Mouse (Mus musculus): ENCODE results near the gene Dlk2. TPM values are rescaled to one million over a fixed set of nuclear protein-coding genes. Genes with fewer than 3 reads are reported as not detected.

Gene Dlk2
- polyA plus RNA-seq, 1 experiment from 2014 or later: 2.0 TPM

DNA sequence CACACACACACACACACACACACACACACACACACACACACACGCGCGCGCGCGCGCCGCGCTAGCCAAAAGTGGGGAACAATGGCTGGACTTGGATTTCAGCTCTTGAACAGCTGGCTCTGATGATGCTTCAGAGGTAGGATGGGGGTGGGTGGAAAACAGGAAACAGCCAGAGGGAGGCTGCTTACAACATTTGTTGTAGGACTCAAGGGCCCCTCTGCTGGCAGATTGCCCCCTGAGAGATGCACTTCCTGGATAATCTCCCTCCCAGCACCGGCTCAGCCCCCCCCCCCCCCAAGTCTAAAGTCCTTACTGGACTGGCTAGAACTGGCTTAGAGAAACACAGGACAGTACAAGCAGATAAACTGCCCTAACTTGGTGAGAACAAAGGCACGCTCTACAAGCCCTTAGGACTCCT, 9.5 kb upstream of the Dlk2 start:
- no peak overlapping the region for H3K4me3 ChIP-seq (ENCODE audit: low read depth, low read length)
- WGBS: 55% methylated on average over 11 of the region's 11 CpGs
- H3K9ac ChIP-seq (replicated peaks; ENCODE audit: low read length): no peak overlapping the region
- 0 out of 2 replicates have a peak overlapping the region, but pooled peaks have one; percentile 44 for H3K27ac ChIP-seq (replicated peaks; ENCODE audit: low read depth, low read length)
- H3K27me3 ChIP-seq (ENCODE audit: control insufficient read depth, insufficient read depth, low read length): no peaks in the 10 kb centered on the region
- H3K9me3 ChIP-seq (replicated peaks; ENCODE audit: control insufficient read depth, low read length): no peaks in the 10 kb centered on the region
- H3K4me2 ChIP-seq (ENCODE audit: low read depth, low read length): no peak overlapping the region
- peak; percentile 81 for DNase-seq (ENCODE audit: low spot score)
- no peaks in the 10 kb centered on the region for H3K36me3 ChIP-seq (replicated peaks; ENCODE audit: control insufficient read depth, insufficient read depth, low read depth, low read length)
- no peaks in the 10 kb centered on the region; the same call in 1 of the 2 replicates for H3K4me1 ChIP-seq (ENCODE audit: control insufficient read depth, insufficient read depth, low read length)
- 0 out of 2 replicates have a peak, but pooled peaks have one; percentile 10 for ATAC-seq (replicated peaks; ENCODE audit: insufficient number of reproducible peaks, low FRiP score, low TSS enrichment, low read depth)

DNA sequence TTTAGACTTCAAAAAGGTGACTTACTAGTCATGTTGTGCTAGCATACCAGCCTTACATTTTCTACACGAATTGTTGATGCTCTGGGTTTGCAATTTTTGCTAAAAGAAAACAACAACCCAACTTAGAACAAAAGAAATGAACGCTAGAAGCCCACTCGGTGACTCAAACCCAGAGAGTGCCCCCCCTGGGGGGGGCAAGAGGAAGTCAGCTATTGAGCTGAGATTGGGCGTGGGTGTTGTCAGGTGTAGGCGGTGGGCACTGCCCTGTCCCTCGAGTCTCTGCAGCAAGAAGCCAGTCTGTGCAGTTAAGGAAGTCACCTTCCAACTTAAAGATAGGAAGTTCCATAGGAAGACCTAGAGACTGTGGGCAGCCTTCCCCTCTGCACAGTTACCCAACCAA, 620 bp upstream of the Dlk2 start:
- Histone ChIP-seq H3K27me3 (ENCODE audit: control insufficient read depth, insufficient read depth, low read length) (peaks cover 33% of the 10 kb centered on the region), H3K4me2 (ENCODE audit: low read depth, low read length) (no peak overlapping the region), H3K36me3 (replicated peaks; ENCODE audit: control insufficient read depth, insufficient read depth, low read depth, low read length) (no peaks in the 10 kb centered on the region), H3K27ac (replicated peaks; ENCODE audit: low read depth, low read length) (no peak overlapping the region), H3K4me3 (ENCODE audit: low read depth, low read length) (no peak overlapping the region), H3K9ac (replicated peaks; ENCODE audit: low read length) (no peak overlapping the region), H3K9me3 (replicated peaks; ENCODE audit: control insufficient read depth, low read length) (no peaks in the 10 kb centered on the region), H3K4me1 (ENCODE audit: control insufficient read depth, insufficient read depth, low read length) (peaks cover 9% of the 10 kb centered on the region; the same call in 1 of the 2 replicates)
- ATAC-seq (replicated peaks; ENCODE audit: insufficient number of reproducible peaks, low FRiP score, low TSS enrichment, low read depth) (no peak), DNase-seq (ENCODE audit: low spot score) (no peak)
- WGBS: 42% methylated on average over 6 of the region's 6 CpGs

DNA sequence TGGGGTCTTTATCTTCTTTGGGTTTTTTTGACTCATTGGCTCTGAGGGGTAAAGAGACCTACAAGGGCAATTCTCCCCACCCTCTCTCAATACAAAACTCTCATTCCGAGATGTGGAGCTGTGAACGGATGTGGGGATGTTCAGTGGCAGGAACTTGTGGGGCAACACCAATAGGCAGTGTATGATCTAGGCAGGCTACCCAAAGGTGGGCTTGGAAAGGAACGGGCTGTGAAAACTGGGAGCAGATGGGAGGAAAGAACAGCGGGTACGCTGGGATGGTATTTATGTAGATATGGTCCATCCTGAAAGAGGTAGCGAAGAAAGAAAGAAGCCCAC, 225 bp upstream of the Dlk2 start:
- DNase-seq (ENCODE audit: low spot score) (no peak), ATAC-seq (replicated peaks; ENCODE audit: insufficient number of reproducible peaks, low FRiP score, low TSS enrichment, low read depth) (no peak)
- H3K4me3 ChIP-seq (ENCODE audit: low read depth, low read length): peak overlapping the region; percentile 67
- H3K27ac ChIP-seq (replicated peaks; ENCODE audit: low read depth, low read length): no peak overlapping the region
- no peaks in the 10 kb centered on the region for H3K36me3 ChIP-seq (replicated peaks; ENCODE audit: control insufficient read depth, insufficient read depth, low read depth, low read length)
- H3K9ac ChIP-seq (replicated peaks; ENCODE audit: low read length): no peak overlapping the region; the same call in 1 of the 2 replicates
- peaks cover 9% of the 10 kb centered on the region; the same call in 1 of the 2 replicates for H3K4me1 ChIP-seq (ENCODE audit: control insufficient read depth, insufficient read depth, low read length)
- H3K9me3 ChIP-seq (replicated peaks; ENCODE audit: control insufficient read depth, low read length): no peaks in the 10 kb centered on the region
- peaks cover 33% of the 10 kb centered on the region for H3K27me3 ChIP-seq (ENCODE audit: control insufficient read depth, insufficient read depth, low read length)
- H3K4me2 ChIP-seq (ENCODE audit: low read depth, low read length): peak overlapping the region; percentile 100
- WGBS: 14% methylated on average over 6 of the region's 6 CpGs

DNA sequence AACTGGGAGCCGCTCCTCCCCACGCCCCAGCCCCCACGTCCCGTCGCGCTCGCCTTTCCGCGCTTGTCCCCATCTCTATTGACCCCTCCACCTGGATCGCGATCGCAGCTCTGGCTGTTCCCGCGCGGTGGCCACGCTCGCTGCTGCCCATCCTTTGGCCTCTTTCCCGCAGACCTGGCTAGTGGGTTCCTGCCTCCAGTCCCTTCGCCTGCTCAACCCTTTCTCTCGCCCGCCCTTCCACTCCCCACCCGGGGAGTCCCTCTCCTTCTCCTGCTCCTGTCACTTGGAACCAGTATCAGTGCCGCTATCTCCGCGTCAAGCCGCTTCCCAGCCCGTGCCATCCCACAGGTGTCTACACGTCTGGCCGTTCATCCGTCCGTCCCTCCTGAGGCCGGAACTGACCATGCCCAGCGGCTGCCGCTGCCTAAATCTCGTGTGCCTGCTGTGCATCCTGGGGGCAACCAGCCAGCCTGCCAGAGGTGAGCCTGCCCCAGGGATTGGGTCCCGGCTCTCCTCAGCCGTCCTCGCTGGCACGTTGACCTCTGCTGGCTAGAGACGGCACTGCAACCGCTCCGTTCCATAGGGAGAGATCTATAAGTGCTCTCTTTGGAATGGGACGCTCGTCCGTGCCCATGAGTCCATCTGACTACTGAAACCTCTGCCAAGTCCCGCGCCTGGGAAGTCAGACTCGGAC, 1.1 kb downstream of the Dlk2 start:
- peak overlapping the region; percentile 67 for H3K4me3 ChIP-seq (ENCODE audit: low read depth, low read length)
- DNase-seq (ENCODE audit: low spot score) (peak; percentile 92), ATAC-seq (replicated peaks; ENCODE audit: insufficient number of reproducible peaks, low FRiP score, low TSS enrichment, low read depth) (peak; percentile 77)
- no peaks in the 10 kb centered on the region for H3K9me3 ChIP-seq (replicated peaks; ENCODE audit: control insufficient read depth, low read length)
- peaks cover 33% of the 10 kb centered on the region for H3K27me3 ChIP-seq (ENCODE audit: control insufficient read depth, insufficient read depth, low read length)
- H3K4me1 ChIP-seq (ENCODE audit: control insufficient read depth, insufficient read depth, low read length): peaks cover 9% of the 10 kb centered on the region; the same call in 1 of the 2 replicates
- WGBS: under 1% methylated on average over 48 of the region's 48 CpGs
- no peaks in the 10 kb centered on the region for H3K36me3 ChIP-seq (replicated peaks; ENCODE audit: control insufficient read depth, insufficient read depth, low read depth, low read length)
- peak overlapping the region; percentile 100 for H3K4me2 ChIP-seq (ENCODE audit: low read depth, low read length)
- peak overlapping the region; percentile 22; the same call in 1 of the 2 replicates for H3K9ac ChIP-seq (replicated peaks; ENCODE audit: low read length)
- no peak overlapping the region for H3K27ac ChIP-seq (replicated peaks; ENCODE audit: low read depth, low read length)

DNA sequence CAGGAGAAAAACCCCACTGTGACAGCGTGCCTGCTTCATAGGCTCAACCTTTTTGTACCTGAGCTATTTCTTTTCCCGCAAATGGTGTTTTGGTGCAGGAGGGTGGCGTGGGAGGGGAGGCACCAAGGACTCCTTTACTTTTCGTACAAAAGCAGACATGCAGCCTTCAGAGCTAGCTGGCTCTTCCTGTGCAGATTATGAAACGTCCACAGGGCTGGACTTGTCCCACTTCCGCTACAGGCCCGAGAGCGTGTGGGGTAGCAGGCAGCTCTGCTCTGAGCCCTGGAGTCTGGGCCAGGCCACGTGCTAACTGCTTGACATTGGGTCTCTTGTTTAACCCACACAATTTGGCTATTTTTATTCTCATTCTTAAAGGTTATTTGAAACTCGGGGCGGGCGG, 4.7 kb downstream of the Dlk2 start:
- Histone ChIP-seq H3K4me3 (ENCODE audit: low read depth, low read length) (no peak overlapping the region), H3K4me2 (ENCODE audit: low read depth, low read length) (no peak overlapping the region), H3K27ac (replicated peaks; ENCODE audit: low read depth, low read length) (no peak overlapping the region), H3K36me3 (replicated peaks; ENCODE audit: control insufficient read depth, insufficient read depth, low read depth, low read length) (no peaks in the 10 kb centered on the region), H3K4me1 (ENCODE audit: control insufficient read depth, insufficient read depth, low read length) (peaks cover 9% of the 10 kb centered on the region; the same call in 1 of the 2 replicates), H3K9me3 (replicated peaks; ENCODE audit: control insufficient read depth, low read length) (no peaks in the 10 kb centered on the region), H3K27me3 (ENCODE audit: control insufficient read depth, insufficient read depth, low read length) (peaks cover 20% of the 10 kb centered on the region), H3K9ac (replicated peaks; ENCODE audit: low read length) (no peak overlapping the region)
- WGBS: 74% methylated on average over 12 of the region's 12 CpGs
- ATAC-seq (replicated peaks; ENCODE audit: insufficient number of reproducible peaks, low FRiP score, low TSS enrichment, low read depth) (no peak), DNase-seq (ENCODE audit: low spot score) (no peak)

DNA sequence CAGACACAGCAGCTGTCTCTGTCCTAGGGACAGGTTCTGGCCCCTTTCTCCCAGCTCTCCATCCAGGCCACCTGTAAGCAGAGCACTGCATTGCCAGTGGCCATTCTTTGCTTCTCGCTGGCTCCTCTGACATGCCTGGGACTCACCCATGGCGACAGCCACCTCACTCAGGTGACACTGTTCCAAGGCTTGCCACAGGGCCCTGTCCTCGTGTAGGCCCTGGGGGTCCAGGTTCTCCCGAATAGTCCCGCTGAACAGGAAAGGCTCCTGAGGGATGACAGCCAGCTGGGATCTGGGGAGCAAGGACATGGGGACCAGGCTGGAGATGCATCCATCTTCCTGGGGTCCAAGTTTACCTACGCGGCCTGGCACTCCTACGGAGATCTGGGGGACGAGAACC, 7.0 kb downstream of the Dlk2 start:
- Histone ChIP-seq H3K9ac (replicated peaks; ENCODE audit: low read length) (no peak overlapping the region), H3K36me3 (replicated peaks; ENCODE audit: control insufficient read depth, insufficient read depth, low read depth, low read length) (no peaks in the 10 kb centered on the region), H3K27me3 (ENCODE audit: control insufficient read depth, insufficient read depth, low read length) (peaks cover 4% of the 10 kb centered on the region), H3K4me3 (ENCODE audit: low read depth, low read length) (no peak overlapping the region), H3K9me3 (replicated peaks; ENCODE audit: control insufficient read depth, low read length) (no peaks in the 10 kb centered on the region), H3K4me2 (ENCODE audit: low read depth, low read length) (no peak overlapping the region), H3K4me1 (ENCODE audit: control insufficient read depth, insufficient read depth, low read length) (no peaks in the 10 kb centered on the region), H3K27ac (replicated peaks; ENCODE audit: low read depth, low read length) (no peak overlapping the region)
- WGBS: 90% methylated on average over 9 of the region's 9 CpGs
- no peak for ATAC-seq (replicated peaks; ENCODE audit: insufficient number of reproducible peaks, low FRiP score, low TSS enrichment, low read depth)
- DNase-seq (ENCODE audit: low spot score): no peak

DNA sequence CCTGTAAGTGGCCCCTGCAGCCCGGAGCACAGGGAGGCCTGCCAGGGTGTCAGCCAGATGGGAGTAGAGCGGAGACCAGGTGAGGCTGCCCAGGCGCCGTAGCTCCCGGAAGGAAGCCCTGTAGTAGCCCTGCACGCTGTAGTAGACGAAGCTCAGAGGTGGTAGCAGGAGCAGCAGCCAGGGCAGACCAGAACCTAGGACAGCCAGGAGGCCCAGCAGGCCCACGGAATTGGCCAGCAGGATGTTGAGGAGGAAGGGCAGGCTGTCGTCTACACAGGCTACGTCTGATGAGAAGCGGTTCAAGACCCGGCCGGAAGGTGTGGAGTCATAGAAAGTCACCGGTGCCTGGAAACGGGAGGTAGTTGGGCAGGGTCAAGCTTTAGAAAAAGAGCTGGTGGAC, 9.7 kb downstream of the Dlk2 start:
- ATAC-seq (replicated peaks; ENCODE audit: insufficient number of reproducible peaks, low FRiP score, low TSS enrichment, low read depth): no peak
- H3K9ac ChIP-seq (replicated peaks; ENCODE audit: low read length): no peak overlapping the region
- no peak for DNase-seq (ENCODE audit: low spot score)
- no peak overlapping the region for H3K27ac ChIP-seq (replicated peaks; ENCODE audit: low read depth, low read length)
- no peaks in the 10 kb centered on the region for H3K27me3 ChIP-seq (ENCODE audit: control insufficient read depth, insufficient read depth, low read length)
- WGBS: 93% methylated on average over 15 of the region's 15 CpGs
- no peak overlapping the region for H3K4me2 ChIP-seq (ENCODE audit: low read depth, low read length)
- H3K9me3 ChIP-seq (replicated peaks; ENCODE audit: control insufficient read depth, low read length): no peaks in the 10 kb centered on the region
- H3K4me1 ChIP-seq (ENCODE audit: control insufficient read depth, insufficient read depth, low read length): no peaks in the 10 kb centered on the region
- H3K4me3 ChIP-seq (ENCODE audit: low read depth, low read length): no peak overlapping the region
- H3K36me3 ChIP-seq (replicated peaks; ENCODE audit: control insufficient read depth, insufficient read depth, low read depth, low read length): no peaks in the 10 kb centered on the region

DNA sequence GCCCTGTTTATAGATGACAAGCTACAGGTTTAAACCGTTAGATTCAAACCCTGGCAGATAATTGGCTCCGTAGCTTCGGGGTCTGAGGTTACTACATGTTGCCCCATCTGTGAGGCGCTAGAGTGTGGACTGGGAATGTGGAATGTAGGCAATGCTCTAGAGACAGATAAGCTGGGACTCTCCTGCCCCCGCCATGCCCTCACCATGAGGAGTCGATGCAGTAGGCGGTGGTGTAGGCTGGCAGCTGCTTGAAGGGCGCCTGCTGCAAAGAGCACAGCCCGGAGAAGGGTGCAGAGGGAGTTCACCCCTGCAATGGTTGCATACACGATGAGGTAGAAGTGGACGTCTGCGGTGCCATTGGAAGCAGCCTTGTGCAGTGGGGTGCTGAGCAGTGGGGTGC, 12.6 kb downstream of the Dlk2 start:
- DNase-seq (ENCODE audit: low spot score) (no peak), ATAC-seq (replicated peaks; ENCODE audit: insufficient number of reproducible peaks, low FRiP score, low TSS enrichment, low read depth) (no peak)
- no peaks in the 10 kb centered on the region for H3K36me3 ChIP-seq (replicated peaks; ENCODE audit: control insufficient read depth, insufficient read depth, low read depth, low read length)
- H3K9ac ChIP-seq (replicated peaks; ENCODE audit: low read length): no peak overlapping the region
- 80% methylated on average over 12 of the region's 12 CpGs for WGBS
- no peaks in the 10 kb centered on the region for H3K27me3 ChIP-seq (ENCODE audit: control insufficient read depth, insufficient read depth, low read length)
- no peak overlapping the region for H3K4me2 ChIP-seq (ENCODE audit: low read depth, low read length)
- no peak overlapping the region for H3K4me3 ChIP-seq (ENCODE audit: low read depth, low read length)
- no peak overlapping the region for H3K27ac ChIP-seq (replicated peaks; ENCODE audit: low read depth, low read length)
- no peaks in the 10 kb centered on the region for H3K9me3 ChIP-seq (replicated peaks; ENCODE audit: control insufficient read depth, low read length)
- no peaks in the 10 kb centered on the region for H3K4me1 ChIP-seq (ENCODE audit: control insufficient read depth, insufficient read depth, low read length)

All from embryonic facial prominence, embryonic 11.5 days (tissue).